Mouse (Mus musculus): ENCODE measurements around the gene Usp29.

DNA sequence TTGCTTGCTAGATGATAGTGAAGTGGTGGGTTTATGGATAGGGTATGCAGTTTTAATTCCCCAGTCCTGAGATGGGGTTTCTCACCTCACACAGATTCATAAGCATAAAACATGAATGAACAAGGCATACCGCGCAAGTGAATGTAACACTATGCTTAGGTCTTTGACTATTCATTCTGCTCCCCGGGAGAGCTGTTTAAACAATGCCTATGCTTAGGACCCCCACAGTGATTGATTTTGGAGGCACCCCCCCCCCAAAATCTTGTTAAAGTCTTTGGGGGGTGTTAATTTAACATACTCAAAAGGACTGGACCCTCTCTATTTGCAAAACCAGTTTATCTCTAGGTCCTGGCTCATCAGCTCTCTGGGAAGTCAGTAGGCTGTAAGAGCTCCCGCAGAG is 1.6 kb downstream of the Usp29 start:
- TF ChIP-seq POLR2A (IDR thresholded peaks at IDR 0.05; ENCODE audit: low read depth, low read length), result no peak
- no peak for TF ChIP-seq CTCF (IDR thresholded peaks at IDR 0.05; ENCODE audit: extremely low read depth, insufficient read depth, insufficient read length, insufficient replicate concordance)
